Mouse (Mus musculus) limb, embryonic 13.5 days (tissue): ENCODE results near the gene Btbd19. TPM values are rescaled to one million over a fixed set of nuclear protein-coding genes. Genes with fewer than 3 reads are reported as not detected.
A peak's percentile ranks its signal among the peaks of the same experiment; 100 is the strongest.

Experiments
- ATAC-seq: fragments of 200-750 bp; cut with Nextera tagmentation; 2 replicates; pipeline ENCODE4 v1.8.0; 2017; ENCODE audit warnings: low read depth, moderate number of reproducible peaks, moderate TSS enrichment; ENCODE audit not compliant: low FRiP score
- H3K27ac ChIP-seq: fragments of 300-500 bp; sonication (generic); 2 replicates; pipeline ENCODE4 v1.5.1; 2015; ENCODE audit warnings: inconsistent platforms, mild to moderate bottlenecking, moderate library complexity
- H3K27me3 ChIP-seq: fragments of 300-500 bp; sonication (generic); 2 replicates; pipeline ENCODE4 v1.6.1; 2015; ENCODE audit warnings: mild to moderate bottlenecking, inconsistent platforms
- H3K36me3 ChIP-seq: fragments of 300-500 bp; sonication (generic); 2 replicates; pipeline ENCODE4 v1.6.1; 2015; ENCODE audit warnings: inconsistent platforms, mild to moderate bottlenecking, moderate library complexity
- H3K4me1 ChIP-seq: fragments of 300-500 bp; sonication (generic); 2 replicates; pipeline ENCODE4 v1.6.1; 2015; ENCODE audit warnings: inconsistent platforms
- H3K4me2 ChIP-seq: fragments of 300-500 bp; sonication (generic); replicated peaks from 2 replicates; pipeline ENCODE4 v1.6.1; 2015; ENCODE audit warnings: inconsistent platforms, mild to moderate bottlenecking, moderate library complexity
- H3K4me3 ChIP-seq: fragments of 300-500 bp; sonication (generic); 2 replicates; pipeline ENCODE4 v1.5.1; 2015; ENCODE audit warnings: moderate library complexity, mild to moderate bottlenecking, inconsistent platforms
- H3K9ac ChIP-seq: fragments of 300-500 bp; sonication (generic); 2 replicates; pipeline ENCODE4 v1.6.1; 2015; ENCODE audit warnings: mild to moderate bottlenecking, inconsistent platforms
- H3K9me3 ChIP-seq: fragments of 300-500 bp; sonication (generic); 2 replicates; pipeline ENCODE4 v1.6.1; 2016; ENCODE audit warnings: inconsistent platforms
- WGBS: fragments of 180-500 bp; shearing (Covaris S2); methylation state at CpG from one replicate; pipeline ENCODE4 v1.1.7; 2015; 5-methylcytosine and 5-hydroxymethylcytosine counted together
- polyA plus RNA-seq: library from polyadenylated mRNA; unstranded; fragments of >200 nt; fragmentation: Nextera tagmentation; extraction: Ambion mirVana; gene quantifications from 2 replicates; pipeline ENCODE4 v1.2.1, GENCODE M21; 2015

Btbd19 gene
- polyA plus RNA-seq, 1 experiment from 2014 or later, result 5.2 TPM

DNA sequence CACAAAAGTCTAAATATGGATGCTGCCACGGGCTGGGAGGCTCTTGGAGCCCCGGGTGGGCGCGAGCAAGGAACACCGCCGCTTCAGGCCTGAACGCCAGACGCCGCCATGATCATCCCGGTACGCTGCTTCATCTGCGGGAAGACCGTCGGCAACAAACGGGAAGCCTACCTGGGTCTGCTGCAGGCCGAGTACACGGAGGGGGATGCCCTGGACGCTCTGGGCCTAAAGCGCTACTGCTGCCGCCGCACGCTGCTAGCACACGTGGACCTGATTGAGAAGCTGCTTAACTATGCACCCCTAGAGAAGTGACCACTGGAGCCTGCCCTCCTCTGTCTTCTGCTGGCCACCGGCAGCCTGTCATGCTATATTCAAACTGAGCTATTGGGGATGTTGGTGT is 23.3 kb upstream of the Btbd19 start:
- Histone ChIP-seq H3K4me3 (no peak overlapping the region), H3K4me1 (peaks cover 13% of the 10 kb centered on the region), H3K4me2 (no peak overlapping the region), H3K9me3 (no peaks in the 10 kb centered on the region), H3K27ac (no peak overlapping the region), H3K9ac (no peak overlapping the region), H3K27me3 (no peaks in the 10 kb centered on the region), H3K36me3 (peaks cover 55% of the 10 kb centered on the region)
- no peak for ATAC-seq
- 68% methylated on average over 24 of the region's 24 CpGs for WGBS

DNA sequence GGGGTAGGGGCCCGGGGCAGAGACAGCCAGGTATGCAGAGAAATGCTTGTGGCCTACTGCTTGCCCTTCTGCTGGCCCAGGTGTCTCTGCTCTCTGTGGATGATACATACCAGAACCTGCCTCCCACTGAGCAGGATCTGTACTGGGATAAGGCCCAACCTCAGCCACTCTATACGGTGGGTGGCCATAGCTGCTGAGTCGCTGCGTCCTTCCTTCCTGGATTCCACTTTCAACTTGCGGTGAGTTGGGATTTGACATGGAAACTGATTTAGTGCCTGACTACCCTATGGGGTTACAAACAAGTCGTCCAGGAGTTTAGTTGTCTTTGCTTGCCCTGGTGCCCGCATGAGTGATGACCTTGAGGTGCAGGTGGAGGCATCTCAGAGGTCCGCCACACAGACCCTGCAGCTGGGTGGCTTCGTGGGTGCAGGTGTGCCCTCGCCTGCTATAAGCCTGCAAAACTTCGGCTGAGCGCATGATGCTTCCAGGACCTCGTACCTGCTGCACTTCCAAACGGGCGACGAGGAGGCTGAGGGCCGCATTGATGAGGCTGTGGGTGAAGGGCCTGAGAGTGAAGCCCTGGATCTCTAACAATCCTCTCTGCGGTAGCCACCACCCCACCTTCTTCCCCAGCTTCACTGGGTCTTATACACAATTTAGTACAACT is 22.7 kb upstream of the Btbd19 start:
- WGBS, result 79% methylated on average over 18 of the region's 18 CpGs
- ATAC-seq, result no peak
- Histone ChIP-seq H3K4me2 (no peak overlapping the region), H3K4me1 (peaks cover 7% of the 10 kb centered on the region; the same call in 1 of the 2 replicates), H3K9ac (no peak overlapping the region), H3K36me3 (peaks cover 49% of the 10 kb centered on the region), H3K27me3 (no peaks in the 10 kb centered on the region), H3K9me3 (no peaks in the 10 kb centered on the region), H3K27ac (no peak overlapping the region), H3K4me3 (no peak overlapping the region)

GRCm38 (mm10) chr4:117146176-117146575 is 20.7 kb upstream of the Btbd19 start:
- H3K9me3 ChIP-seq, result no peaks in the 10 kb centered on the region
- peaks cover 31% of the 10 kb centered on the region for H3K36me3 ChIP-seq
- H3K9ac ChIP-seq, result no peak overlapping the region
- no peaks in the 10 kb centered on the region for H3K27me3 ChIP-seq
- ATAC-seq, result no peak
- H3K4me2 ChIP-seq, result no peak overlapping the region
- WGBS, result 31% methylated on average over 15 of the region's 15 CpGs
- no peak overlapping the region for H3K4me3 ChIP-seq
- no peak overlapping the region for H3K27ac ChIP-seq
- H3K4me1 ChIP-seq, result no peaks in the 10 kb centered on the region

GRCm38 (mm10) chr4:117145248-117145647 is 19.7 kb upstream of the Btbd19 start:
- Histone ChIP-seq H3K9me3 (no peaks in the 10 kb centered on the region), H3K27ac (no peak overlapping the region), H3K27me3 (no peaks in the 10 kb centered on the region), H3K4me2 (no peak overlapping the region), H3K9ac (no peak overlapping the region), H3K36me3 (peaks cover 21% of the 10 kb centered on the region), H3K4me3 (no peak overlapping the region), H3K4me1 (no peaks in the 10 kb centered on the region)
- no peak for ATAC-seq
- WGBS, result 94% methylated on average over 13 of the region's 13 CpGs

GRCm38 (mm10) chr4:117143023-117143422 is 17.5 kb upstream of the Btbd19 start:
- no peaks in the 10 kb centered on the region for H3K4me1 ChIP-seq
- no peak for ATAC-seq
- no peaks in the 10 kb centered on the region for H3K27me3 ChIP-seq
- no peaks in the 10 kb centered on the region for H3K36me3 ChIP-seq
- 64% methylated on average over 7 of the region's 7 CpGs for WGBS
- H3K4me3 ChIP-seq, result no peak overlapping the region
- no peak overlapping the region for H3K4me2 ChIP-seq
- H3K9me3 ChIP-seq, result no peaks in the 10 kb centered on the region
- no peak overlapping the region for H3K27ac ChIP-seq
- H3K9ac ChIP-seq, result no peak overlapping the region

DNA sequence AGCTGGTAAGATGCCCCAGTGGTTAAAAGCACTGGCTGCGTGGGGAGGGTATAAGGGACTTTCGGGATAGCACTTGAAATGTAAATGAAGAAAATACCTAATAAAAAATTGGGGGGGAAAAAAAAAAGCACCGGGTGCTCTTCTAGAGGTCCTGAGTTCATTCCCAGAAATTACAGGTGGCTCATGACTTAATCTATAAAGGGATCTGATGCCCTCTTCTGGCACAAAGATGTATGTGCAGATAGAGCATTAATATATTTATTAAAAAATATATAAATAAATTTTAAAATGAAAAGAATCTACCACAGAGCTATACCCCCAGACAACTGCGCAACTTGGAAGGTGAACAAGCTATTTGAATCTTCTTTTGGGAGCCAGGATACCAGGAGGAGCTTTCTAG is 15.1 kb upstream of the Btbd19 start:
- no peaks in the 10 kb centered on the region for H3K27me3 ChIP-seq
- no peak overlapping the region for H3K9ac ChIP-seq
- H3K27ac ChIP-seq, result no peak overlapping the region
- H3K36me3 ChIP-seq, result no peaks in the 10 kb centered on the region
- 32% methylated on average over 4 of the region's 4 CpGs for whole genome bisulfite sequencing
- no peaks in the 10 kb centered on the region for H3K4me1 ChIP-seq
- ATAC-seq, result no peak
- H3K4me2 ChIP-seq, result no peak overlapping the region
- H3K9me3 ChIP-seq, result no peaks in the 10 kb centered on the region
- no peak overlapping the region for H3K4me3 ChIP-seq

DNA sequence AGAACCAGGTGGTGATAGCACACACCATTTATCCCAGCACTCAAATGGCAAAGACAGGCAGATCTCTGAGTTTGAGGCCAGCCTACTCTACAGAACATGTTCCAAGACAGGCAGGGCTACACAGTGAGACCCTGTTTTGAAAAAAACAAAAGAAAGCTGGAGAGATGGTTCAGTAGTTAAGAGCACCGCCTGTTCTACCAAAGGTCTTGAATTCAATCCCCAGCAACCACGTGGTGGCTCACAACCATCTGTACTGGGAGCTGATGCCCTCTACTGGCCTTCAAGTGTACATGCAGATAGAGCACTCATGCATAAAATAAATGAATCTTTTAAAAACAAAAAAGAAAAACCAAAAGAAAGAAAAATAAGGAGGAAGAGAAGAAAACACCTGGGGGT is 13.7 kb upstream of the Btbd19 start:
- Histone ChIP-seq H3K27ac (no peak overlapping the region), H3K4me1 (peaks cover 3% of the 10 kb centered on the region), H3K4me3 (no peak overlapping the region), H3K27me3 (no peaks in the 10 kb centered on the region), H3K9ac (no peak overlapping the region), H3K36me3 (no peaks in the 10 kb centered on the region), H3K9me3 (no peaks in the 10 kb centered on the region), H3K4me2 (no peak overlapping the region)
- ATAC-seq, result no peak
- 1% methylated on average over 2 of the region's 2 CpGs for WGBS

- no peak for ATAC-seq
- Histone ChIP-seq H3K36me3 (no peaks in the 10 kb centered on the region), H3K4me1 (peaks cover 6% of the 10 kb centered on the region), H3K27me3 (no peaks in the 10 kb centered on the region), H3K9ac (no peak overlapping the region), H3K27ac (no peak overlapping the region), H3K9me3 (no peaks in the 10 kb centered on the region), H3K4me3 (no peak overlapping the region), H3K4me2 (no peak overlapping the region)
- WGBS, result 67% methylated on average over 16 of the region's 17 CpGs
Measured at GRCm38 (mm10) chr4:117138295-117139216, 13.0 kb upstream of the Btbd19 start.

- Histone ChIP-seq H3K9ac (no peak overlapping the region), H3K27ac (no peak overlapping the region), H3K9me3 (no peaks in the 10 kb centered on the region), H3K4me3 (no peak overlapping the region), H3K36me3 (0 out of 2 replicates have a peak, but pooled peaks cover 3% of the 10 kb centered on the region), H3K4me2 (no peak overlapping the region), H3K4me1 (peaks cover 21% of the 10 kb centered on the region), H3K27me3 (peaks cover 22% of the 10 kb centered on the region)
- no peak for ATAC-seq
- WGBS, result 23% methylated on average over 8 of the region's 8 CpGs
Measured at GRCm38 (mm10) chr4:117136034-117136433, 10.5 kb upstream of the Btbd19 start.

GRCm38 (mm10) chr4:117134601-117134995 is 9.1 kb upstream of the Btbd19 start:
- H3K4me2 ChIP-seq, result peak overlapping the region; percentile 95; the same call in 1 of the 2 replicates
- ATAC-seq, result no peak
- H3K9me3 ChIP-seq, result no peaks in the 10 kb centered on the region
- H3K4me3 ChIP-seq, result no peak overlapping the region
- 31% methylated on average over 2 of the region's 2 CpGs for WGBS
- H3K9ac ChIP-seq, result no peak overlapping the region
- peaks cover 22% of the 10 kb centered on the region for H3K27me3 ChIP-seq
- H3K4me1 ChIP-seq, result peaks cover 21% of the 10 kb centered on the region
- H3K27ac ChIP-seq, result no peak overlapping the region
- 0 out of 2 replicates have a peak, but pooled peaks cover 3% of the 10 kb centered on the region for H3K36me3 ChIP-seq

DNA sequence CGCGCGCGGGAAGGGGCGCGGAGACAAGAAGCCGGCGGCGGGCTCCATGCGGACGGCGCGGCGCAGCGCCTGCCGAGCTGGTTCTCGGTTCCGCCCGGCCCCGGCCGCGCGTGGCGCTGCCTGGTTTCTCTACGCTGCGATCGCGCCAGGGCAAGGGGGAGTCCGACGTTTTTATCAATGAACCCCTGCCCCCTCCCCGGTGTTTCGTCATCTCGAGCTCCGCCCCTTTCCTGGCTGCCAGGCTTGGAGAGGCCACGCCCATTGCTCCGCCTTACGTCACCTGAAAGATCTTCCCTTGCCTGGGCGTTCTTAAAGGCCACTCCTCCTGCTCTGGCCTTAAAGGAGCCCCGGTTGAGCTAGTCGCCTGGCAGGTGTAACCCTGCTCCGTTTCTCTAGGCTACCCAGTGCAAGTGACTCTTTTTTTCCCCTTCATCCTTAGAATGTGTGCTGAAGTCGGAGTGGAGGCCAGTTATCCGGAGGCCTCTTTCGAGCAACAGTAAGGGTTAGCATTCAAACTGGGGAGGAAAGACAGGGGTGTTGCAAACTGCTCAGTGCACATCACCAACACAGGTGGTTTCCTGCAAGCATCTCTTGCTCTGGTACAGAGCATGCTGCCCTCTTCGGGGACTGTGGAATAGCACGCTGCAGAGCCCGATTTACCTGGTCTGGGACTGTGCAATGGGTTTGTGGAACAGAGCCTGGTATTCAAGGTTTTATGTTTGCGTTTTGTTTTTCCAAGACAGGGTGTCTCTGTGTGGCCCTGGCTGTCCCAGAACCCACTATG is 8.5 kb upstream of the Btbd19 start, which contains the start of gene Plk3:
Plk3 (minus strand) TSS at position 147 of the 784 bp plus-strand sequence.
- no peaks in the 10 kb centered on the region for H3K9me3 ChIP-seq

More for the DNA sequence above, 8.5 kb upstream of the Btbd19 start, which contains the start of gene Plk3:
- Histone ChIP-seq H3K36me3 (peaks cover 6% of the 10 kb centered on the region; the same call in 1 of the 2 replicates), H3K4me2 (peak within 1 kb of the TSS; percentile 95), H3K9ac (peak within 1 kb of the TSS; percentile 81), H3K27ac (no peak within 1 kb of the TSS), H3K4me3 (peak within 1 kb of the TSS; percentile 82), H3K27me3 (peaks cover 22% of the 10 kb centered on the region), H3K4me1 (peaks cover 21% of the 10 kb centered on the region)
- peak; percentile 89 for ATAC-seq
- 2% methylated on average over 23 of the region's 48 CpGs for whole genome bisulfite sequencing
